Mouse (Mus musculus) cerebellum, postnatal 4 days (tissue): ENCODE measurements at regions not wholly inside any gene's neighbourhood (a gene's known extent, or its start where the extent isn't known, plus 50 kb on each side); places are given as distances from the start of the nearest gene placed in this dataset.

Experiments used
- DNase-seq, 2 experiments: peaks; one replicate each; pipeline ENCODE4 v3.0.0; 2022; ENCODE audit warnings: low spot score in 2 of 2, mixed read lengths in 1 of 2

DNA sequence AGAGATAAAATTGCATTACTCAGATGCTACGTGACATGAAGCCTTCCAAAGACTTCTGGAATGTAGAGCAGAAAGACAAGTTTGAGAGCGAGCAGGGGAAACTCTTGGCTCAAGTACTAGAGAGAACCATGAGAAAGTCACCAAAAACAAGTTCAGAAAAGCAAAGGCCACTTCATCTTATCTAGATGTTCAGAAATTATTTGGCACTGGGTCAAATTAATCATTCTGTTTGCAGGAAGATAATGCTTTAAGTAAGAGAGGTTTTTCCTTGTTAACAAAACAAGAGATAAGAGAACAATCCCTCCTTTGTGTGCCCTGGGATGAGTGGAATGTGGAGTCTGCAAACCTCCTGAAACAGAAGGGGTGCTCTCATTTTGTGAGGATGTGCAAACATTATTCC lies 565.6 kb upstream of the C030005K15Rik start:
- DNase-seq = no peak

GRCm38 (mm10) chr10:98305667-98306066 lies 579.1 kb upstream of the C030005K15Rik start:
- DNase-seq = no peak

GRCm38 (mm10) chr10:98309667-98310066 lies 583.1 kb upstream of the C030005K15Rik start:
- DNase-seq = no peak

- DNase-seq = no peak
Observed at GRCm38 (mm10) chr10:98311403-98311802, 584.8 kb upstream of the C030005K15Rik start.

DNA sequence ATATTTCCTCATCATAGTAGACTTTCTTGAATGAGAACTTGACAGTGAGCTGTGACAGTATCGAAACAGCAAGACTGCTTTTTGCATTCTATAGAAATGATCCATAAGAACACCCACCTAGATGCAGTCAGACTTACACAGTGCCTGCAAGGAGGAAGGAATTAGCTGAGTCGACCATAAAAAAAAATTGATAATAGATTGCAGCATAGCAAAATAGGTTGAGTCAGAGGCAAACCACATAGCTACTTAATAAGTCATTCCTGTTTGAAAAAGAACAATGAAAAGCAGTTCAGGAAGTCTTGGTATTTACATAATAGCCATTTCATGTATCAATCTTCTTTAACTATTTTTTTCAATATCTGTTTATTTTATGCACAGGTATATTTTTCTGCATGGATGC lies 591.9 kb upstream of the C030005K15Rik start:
- DNase-seq = no peak

GRCm38 (mm10) chr10:98323846-98324245 lies 590.4 kb upstream of the Atp2b1 start:
- DNase-seq = no peak

DNA sequence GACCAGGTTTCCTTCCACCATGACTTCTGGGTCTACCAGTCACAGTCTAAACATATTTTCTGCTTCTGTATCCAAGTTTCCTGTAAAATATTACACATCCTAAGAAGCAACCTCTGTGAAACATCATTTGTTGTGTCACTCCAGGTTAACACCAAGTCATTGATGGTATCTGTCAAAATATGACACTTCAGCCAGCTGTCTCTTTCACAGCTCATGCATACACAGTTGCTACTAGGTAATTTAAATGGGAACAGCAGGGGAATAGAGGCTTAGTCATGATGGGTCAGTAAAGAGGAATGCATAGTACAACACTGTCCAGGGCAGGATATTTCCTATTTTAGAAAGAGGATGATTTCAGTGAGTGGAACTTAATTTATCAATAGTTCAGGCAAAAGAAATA lies 589.6 kb upstream of the Atp2b1 start:
- no peak for DNase-seq

DNA sequence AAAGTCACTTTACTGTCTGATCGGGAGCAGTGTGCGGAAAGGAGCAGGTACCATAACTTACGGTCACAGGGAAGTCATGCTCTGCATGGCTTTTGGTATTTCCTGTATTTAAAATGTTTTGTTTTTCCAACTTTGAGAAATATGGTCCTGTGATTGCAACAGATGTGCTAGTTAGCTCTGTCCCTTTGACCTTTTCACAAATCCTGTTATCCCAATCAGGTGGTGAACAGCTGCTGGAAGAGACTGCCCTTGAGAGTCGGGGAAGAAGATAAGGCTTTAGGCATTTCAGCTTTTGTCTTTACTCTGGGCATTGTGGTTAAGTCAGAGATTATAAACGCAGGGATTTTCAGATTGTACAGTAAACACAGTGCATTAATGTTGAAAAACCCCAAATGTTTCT lies 588.5 kb upstream of the Atp2b1 start:
- no peak for DNase-seq

- DNase-seq = no peak
Observed at GRCm38 (mm10) chr10:98332682-98333081, 581.5 kb upstream of the Atp2b1 start.

GRCm38 (mm10) chr10:98333411-98334067 lies 580.7 kb upstream of the Atp2b1 start:
- peak in 1 of 2 experiments; percentile 27 for DNase-seq

GRCm38 (mm10) chr10:98343827-98344226 lies 570.4 kb upstream of the Atp2b1 start:
- DNase-seq = no peak

- peak in 1 of 2 experiments; percentile 38 for DNase-seq
Observed at GRCm38 (mm10) chr10:98349466-98349865, 564.7 kb upstream of the Atp2b1 start.

GRCm38 (mm10) chr10:98350318-98350926 lies 563.8 kb upstream of the Atp2b1 start:
- no peak for DNase-seq

DNA sequence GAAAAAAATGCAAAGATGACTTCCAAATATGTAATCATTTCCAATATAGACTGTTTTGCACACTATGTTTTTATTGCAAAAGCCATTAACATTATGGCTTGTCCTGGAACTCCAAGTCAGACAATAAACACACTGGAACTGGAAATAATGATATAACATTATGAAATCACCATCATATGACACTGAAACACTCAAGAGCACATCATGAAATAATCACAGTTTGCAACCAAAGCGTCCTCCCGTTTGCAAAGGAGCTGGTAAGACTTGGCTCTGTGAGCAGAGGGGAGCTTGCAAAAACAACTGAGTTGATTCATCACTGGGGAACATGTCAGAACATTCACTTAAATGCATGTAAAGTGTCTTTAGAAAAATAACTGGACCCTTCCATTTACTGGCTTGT lies 562.1 kb upstream of the Atp2b1 start:
- no peak for DNase-seq

DNA sequence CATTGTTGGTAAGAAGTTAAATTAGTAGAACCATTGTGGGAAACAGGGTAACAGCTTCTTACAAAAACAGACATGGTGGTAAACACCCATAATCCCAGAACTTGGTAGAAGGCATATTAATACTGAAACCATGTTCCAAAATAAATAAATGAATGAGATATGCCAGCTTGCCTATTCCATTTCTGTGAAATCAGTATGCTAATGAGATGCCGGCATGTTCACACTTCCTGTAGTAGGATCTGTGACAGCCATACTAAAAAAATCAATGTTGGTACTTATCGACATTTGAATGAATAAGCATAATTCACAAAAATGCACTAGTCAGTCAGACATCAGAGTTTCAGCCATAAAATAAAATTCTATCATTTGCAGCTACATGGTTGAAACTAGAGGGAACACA lies 559.7 kb upstream of the Atp2b1 start:
- no peak for DNase-seq

DNA sequence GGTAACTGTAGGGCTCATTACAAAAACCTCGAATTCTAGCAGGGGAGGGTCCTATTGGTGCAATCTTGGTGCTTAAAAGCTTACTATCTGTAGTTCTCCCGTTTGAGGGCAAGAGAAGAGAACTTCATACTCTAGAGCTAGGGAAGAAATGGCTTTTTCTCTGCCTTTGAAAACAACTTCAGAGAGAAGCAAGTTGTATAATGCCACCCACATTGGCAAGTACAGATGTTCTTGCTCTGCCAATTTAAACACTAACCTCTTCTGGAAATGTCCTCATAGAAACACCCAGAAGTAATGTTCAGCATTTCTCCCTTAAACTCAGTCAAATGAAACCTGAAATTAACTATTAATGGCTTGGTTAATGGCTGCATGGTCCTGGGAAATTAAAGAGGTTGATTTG lies 549.6 kb upstream of the Atp2b1 start:
- DNase-seq = no peak

DNA sequence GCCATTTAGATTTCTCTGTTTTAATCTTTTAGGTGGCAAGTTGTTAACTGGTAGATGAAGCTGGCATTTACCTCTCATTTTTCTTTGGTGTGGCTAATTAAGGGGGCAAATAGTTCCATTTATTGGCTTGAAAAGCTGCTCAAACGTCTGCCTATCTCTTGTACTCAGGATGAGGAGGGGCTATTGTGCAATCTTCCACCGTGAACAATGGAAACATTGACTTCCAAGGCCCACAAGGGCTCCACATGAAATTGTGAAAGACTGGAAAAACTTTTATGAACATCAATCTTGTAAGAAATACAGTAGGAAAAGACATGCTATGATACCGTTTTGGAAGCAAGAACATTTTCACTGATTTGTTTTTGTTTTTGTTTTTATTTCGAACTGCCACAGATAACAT lies 541.6 kb upstream of the Atp2b1 start:
- no peak for DNase-seq

DNA sequence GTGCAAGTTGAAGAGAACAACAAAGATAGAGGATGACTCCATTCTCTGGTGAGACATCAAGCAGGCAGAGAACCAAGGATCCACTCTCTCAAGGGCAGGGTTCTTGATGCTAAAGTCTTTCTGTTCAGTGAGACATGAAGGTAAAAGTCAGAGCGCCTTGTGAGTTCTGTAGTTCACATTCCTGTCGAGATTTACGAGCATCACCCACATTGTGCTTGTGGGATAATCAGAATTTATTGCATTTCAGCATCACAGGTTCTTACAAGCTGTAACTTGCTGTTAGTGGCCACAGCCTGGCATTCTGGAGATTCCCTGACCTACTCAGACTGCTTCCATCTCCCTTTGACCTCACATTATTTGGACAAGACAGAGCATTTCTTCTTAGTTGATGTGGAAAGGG lies 540.9 kb upstream of the Atp2b1 start:
- DNase-seq = no peak

DNA sequence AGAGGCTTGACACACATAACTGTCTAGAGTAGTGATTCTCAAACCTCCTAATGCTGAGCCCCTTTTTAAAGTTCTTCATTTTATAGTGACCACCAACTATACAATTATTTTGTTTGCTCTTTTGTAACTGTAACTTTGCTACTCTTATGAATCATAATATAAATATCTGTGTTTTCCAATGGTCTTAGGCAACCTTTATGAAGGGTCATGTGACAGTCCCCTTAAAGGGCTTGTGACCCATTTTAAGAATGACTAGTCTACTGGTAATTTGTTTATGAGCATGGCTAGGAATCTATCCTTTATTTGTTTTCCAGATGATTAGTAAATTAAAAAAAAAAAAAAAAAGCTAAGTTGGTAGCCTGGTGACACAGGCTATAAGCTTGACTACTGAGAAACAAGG lies 539.5 kb upstream of the Atp2b1 start:
- no peak for DNase-seq

- DNase-seq = no peak
Observed at GRCm38 (mm10) chr10:98388543-98388942, 525.7 kb upstream of the Atp2b1 start.

GRCm38 (mm10) chr10:98399864-98400263 lies 514.3 kb upstream of the Atp2b1 start:
- DNase-seq = no peak

DNA sequence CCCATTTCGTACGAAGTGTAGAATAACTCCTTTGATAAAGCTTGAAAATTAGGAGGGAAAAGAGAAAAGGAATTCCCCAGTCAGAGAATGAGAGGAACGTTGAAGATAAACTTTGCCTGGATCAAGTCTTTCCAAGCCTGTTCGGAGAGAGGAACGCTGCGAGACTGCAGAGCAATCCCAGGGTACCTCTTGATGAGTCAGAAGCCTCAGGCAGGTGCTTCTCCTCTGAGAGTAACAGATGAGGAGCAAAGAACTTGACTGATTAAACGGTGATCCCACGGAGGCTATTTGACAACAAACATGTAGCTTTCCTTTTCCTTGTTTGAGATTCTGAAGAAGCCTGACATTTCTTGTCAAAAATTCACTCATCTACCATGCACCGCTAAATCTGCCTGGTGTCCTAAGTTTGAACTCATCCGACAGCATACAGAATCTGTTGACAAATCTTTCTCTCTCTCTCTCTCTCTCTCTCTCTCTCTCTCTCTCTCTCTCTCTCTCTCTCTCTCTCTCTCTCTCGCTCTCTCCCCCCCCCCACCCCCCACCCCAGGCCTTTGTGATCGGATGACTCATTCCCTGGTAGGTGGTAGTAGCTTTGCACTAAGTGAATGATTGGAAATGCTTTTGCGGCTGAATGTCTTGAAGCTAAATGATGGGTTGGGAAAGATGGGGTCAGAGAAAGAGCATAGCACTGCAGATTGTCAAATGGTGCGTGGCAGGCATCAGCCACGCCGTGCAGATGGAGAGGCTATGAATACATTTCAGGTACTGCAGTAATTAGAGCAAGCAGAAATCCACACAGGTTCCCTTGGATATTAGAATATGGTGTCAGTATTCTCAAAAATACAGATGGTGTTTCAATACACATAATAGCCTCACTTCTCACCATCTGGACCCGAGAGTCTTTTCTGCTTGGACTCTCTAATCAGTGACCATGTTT lies 496.1 kb upstream of the Atp2b1 start:
- no peak for DNase-seq

DNA sequence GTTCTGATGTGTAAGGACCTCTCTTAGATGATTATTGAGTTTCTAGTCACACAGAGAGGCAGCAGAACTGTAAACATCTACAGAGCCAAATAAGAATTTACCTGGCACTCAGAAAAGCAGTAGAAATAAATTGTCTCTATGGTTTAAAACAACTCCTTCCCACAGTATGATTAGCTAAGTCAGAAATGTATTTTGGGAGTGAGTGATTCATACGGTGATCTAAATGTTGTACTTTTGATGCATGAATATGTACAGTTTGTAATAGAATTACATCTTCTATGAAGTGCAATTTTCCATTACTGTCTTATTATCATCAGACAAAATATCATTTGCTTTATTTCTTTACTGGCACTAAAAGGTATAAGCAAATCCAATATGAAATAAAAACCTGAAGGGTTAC lies 489.8 kb upstream of the Atp2b1 start:
- no peak for DNase-seq
